Mouse (Mus musculus) CH12.LX (cell line): ENCODE measurements at regions not wholly inside any gene's neighbourhood (a gene's known extent, or its start where the extent isn't known, plus 50 kb on each side); places are given as distances from the start of the nearest gene placed in this dataset.

Experiments used
- DNase-seq: peaks from one replicate; pipeline ENCODE4 v3.0.0-alpha.2; 2013; ENCODE audit errors: extremely low read depth
- H3K27ac ChIP-seq: 2 replicates; pipeline ENCODE4 v1.5.1; 2012; ENCODE audit warnings: low read depth, mild to moderate bottlenecking, control low read depth, moderate library complexity; ENCODE audit not compliant: insufficient read depth
- H3K27me3 ChIP-seq: replicated peaks from 2 replicates; pipeline ENCODE3; 2012; ENCODE audit warnings: inconsistent platforms
- H3K36me3 ChIP-seq, 2 experiments: replicated peaks in 1 of 2; 2 replicates each; pipeline versions ENCODE3 to v1.6.1; 2012; ENCODE audit warnings: inconsistent platforms in 1 of 2, low read length in 1 of 2, mild to moderate bottlenecking in 1 of 2, mixed read lengths in 1 of 2, moderate library complexity in 1 of 2; ENCODE audit not compliant: control insufficient read depth in 1 of 2, insufficient read depth in 1 of 2
- H3K4me1 ChIP-seq, 2 experiments: 2 replicates each; pipeline ENCODE4 v1.6.1; 2012; ENCODE audit warnings: inconsistent platforms in 1 of 2, moderate library complexity in 1 of 2; ENCODE audit not compliant: insufficient read depth in 2 of 2, control insufficient read depth in 1 of 2
- H3K4me2 ChIP-seq: 2 replicates; pipeline ENCODE4 v1.6.1; 2012; ENCODE audit warnings: low read depth, mild to moderate bottlenecking, control low read depth; ENCODE audit not compliant: poor library complexity, insufficient read depth, severe bottlenecking
- H3K4me3 ChIP-seq, 3 experiments: fragments of 150-350 bp in 1 of 3; sonication (generic) in 1 of 3; replicated peaks in 1 of 3; 2 replicates each; pipeline versions ENCODE3 to v1.5.1; 2011 to 2012; ENCODE audit warnings: low read depth in 2 of 3, low read length in 2 of 3, mild to moderate bottlenecking in 2 of 3, moderate library complexity in 2 of 3, control low read depth in 1 of 3, improper control_type of control experiment in 1 of 3, inconsistent platforms in 1 of 3, mixed read lengths in 1 of 3; ENCODE audit not compliant: poor library complexity in 1 of 3
- H3K79me2 ChIP-seq: replicated peaks from 2 replicates; pipeline ENCODE4 v1.6.1; 2012; ENCODE audit warnings: mild to moderate bottlenecking, moderate library complexity; ENCODE audit not compliant: control insufficient read depth, poor library complexity, insufficient read depth, severe bottlenecking; ENCODE audit errors: extremely low read depth
- H3K9ac ChIP-seq: 2 replicates; pipeline ENCODE4 v1.6.1; 2012; ENCODE audit warnings: low read depth, mild to moderate bottlenecking, control low read depth, moderate library complexity; ENCODE audit not compliant: insufficient read depth
- H3K9me3 ChIP-seq: replicated peaks from 2 replicates; pipeline ENCODE3; 2012; ENCODE audit warnings: low read length, inconsistent platforms, mixed read lengths
- CHD1 ChIP-seq: IDR thresholded peaks from 2 replicates; pipeline ENCODE4 v1.6.1; 2012; ENCODE audit warnings: low read depth, low read length, improper control_type of control experiment, inconsistent platforms
- CHD2 ChIP-seq: IDR thresholded peaks from 2 replicates; pipeline ENCODE4 v1.6.1; 2011; ENCODE audit warnings: low read length, improper control_type of control experiment
- CTCF ChIP-seq, 2 experiments: IDR thresholded peaks in 1 of 2; conservative IDR thresholded peaks in 1 of 2; 2 replicates each; pipeline ENCODE4 v1.5.1; 2011 to 2012; ENCODE audit warnings: low read depth in 2 of 2, low read length in 2 of 2, improper control_type of control experiment in 1 of 2, inconsistent platforms in 1 of 2, mild to moderate bottlenecking in 1 of 2, moderate library complexity in 1 of 2
- E2F4 ChIP-seq: IDR thresholded peaks from 2 replicates; pipeline ENCODE4 v1.6.1; 2011; ENCODE audit warnings: low read depth, low read length, improper control_type of control experiment; ENCODE audit not compliant: insufficient replicate concordance
- ELF1 ChIP-seq: IDR thresholded peaks from 2 replicates; pipeline ENCODE4 v1.6.1; 2014; ENCODE audit warnings: low read depth, mild to moderate bottlenecking, inconsistent platforms, low read length, improper control_type of control experiment
- ETS1 ChIP-seq: conservative IDR thresholded peaks from 2 replicates; pipeline ENCODE4 v1.6.1; 2012; ENCODE audit warnings: low read depth, mild to moderate bottlenecking, inconsistent platforms, low read length, improper control_type of control experiment, moderate library complexity
- GABPA ChIP-seq: IDR thresholded peaks from 2 replicates; pipeline ENCODE4 v1.6.1; 2012; ENCODE audit warnings: low read depth, low read length, improper control_type of control experiment, inconsistent platforms; ENCODE audit not compliant: insufficient replicate concordance
- JUN ChIP-seq: IDR thresholded peaks from 2 replicates; pipeline ENCODE4 v1.6.1; 2011; ENCODE audit warnings: low read depth, mild to moderate bottlenecking, low read length, improper control_type of control experiment, moderate library complexity; ENCODE audit not compliant: insufficient read depth
- JUND ChIP-seq: conservative IDR thresholded peaks from 2 replicates; pipeline ENCODE4 v1.6.1; 2011; ENCODE audit warnings: low read depth, low read length, improper control_type of control experiment
- MAFK ChIP-seq: IDR thresholded peaks from 2 replicates; pipeline ENCODE4 v1.6.1; 2011; ENCODE audit warnings: low read length, improper control_type of control experiment; ENCODE audit not compliant: insufficient replicate concordance
- MAZ ChIP-seq: IDR thresholded peaks from 2 replicates; pipeline ENCODE4 v1.6.1; 2012; ENCODE audit warnings: low read depth, mild to moderate bottlenecking, inconsistent platforms, low read length, improper control_type of control experiment, moderate library complexity
- MEF2A ChIP-seq: IDR thresholded peaks from 2 replicates; pipeline ENCODE4 v1.6.1; 2014; ENCODE audit warnings: low read depth, mild to moderate bottlenecking, inconsistent platforms, low read length, improper control_type of control experiment, borderline replicate concordance
- MXI1 ChIP-seq: IDR thresholded peaks from 2 replicates; pipeline ENCODE4 v1.6.1; 2011; ENCODE audit warnings: mild to moderate bottlenecking, low read depth, low read length, improper control_type of control experiment
- NRF1 ChIP-seq: IDR thresholded peaks from 2 replicates; pipeline ENCODE4 v1.6.1; 2014; ENCODE audit warnings: low read depth, mild to moderate bottlenecking, inconsistent platforms, low read length, improper control_type of control experiment, moderate library complexity
- PAX5 ChIP-seq: IDR thresholded peaks from 2 replicates; pipeline ENCODE4 v1.6.1; 2012; ENCODE audit warnings: low read length, inconsistent platforms, mixed read lengths
- POLR2A ChIP-seq: IDR thresholded peaks from 2 replicates; pipeline ENCODE4 v1.6.1; 2011; ENCODE audit warnings: low read depth, mild to moderate bottlenecking, improper control_type of control experiment, low read length
- POLR2AphosphoS2 ChIP-seq: IDR thresholded peaks from 2 replicates; pipeline ENCODE4 v1.6.1; 2011; ENCODE audit warnings: low read depth, low read length, improper control_type of control experiment
- TBP ChIP-seq: conservative IDR thresholded peaks from 2 replicates; pipeline ENCODE4 v1.6.1; 2011; ENCODE audit warnings: low read depth, low read length, improper control_type of control experiment
- UBTF ChIP-seq: IDR thresholded peaks from 2 replicates; pipeline ENCODE4 v1.6.1; 2012; ENCODE audit warnings: low read depth, mild to moderate bottlenecking, inconsistent platforms, low read length, improper control_type of control experiment, moderate library complexity
- USF2 ChIP-seq: conservative IDR thresholded peaks from 2 replicates; pipeline ENCODE4 v1.6.1; 2011; ENCODE audit warnings: low read depth, low read length, improper control_type of control experiment
- ZNF384 ChIP-seq: IDR thresholded peaks from 2 replicates; pipeline ENCODE4 v1.6.1; 2012; ENCODE audit warnings: low read depth, low read length, improper control_type of control experiment, inconsistent platforms
- dilution Hi-C: fragments of 300-500 bp; cut with MboI; formaldehyde crosslinking; loops from 2 replicates; pipeline ENCODE4 v1.14.3; 2020; ENCODE audit warnings: low sequenced_read_pairs; ENCODE audit not compliant: extremely low pct_unique_long_range_greater_than_20kb, extremely low pct_ligation_motif_present
- in situ Hi-C: fragments of 300-500 bp; cut with MboI; formaldehyde crosslinking; loops from 3 replicates; pipeline ENCODE4 v1.14.3; 2019; ENCODE audit warnings: low sequenced_read_pairs, low pct_ligation_motif_present, low pct_unique_long_range_greater_than_20kb, mixed read lengths

DNA sequence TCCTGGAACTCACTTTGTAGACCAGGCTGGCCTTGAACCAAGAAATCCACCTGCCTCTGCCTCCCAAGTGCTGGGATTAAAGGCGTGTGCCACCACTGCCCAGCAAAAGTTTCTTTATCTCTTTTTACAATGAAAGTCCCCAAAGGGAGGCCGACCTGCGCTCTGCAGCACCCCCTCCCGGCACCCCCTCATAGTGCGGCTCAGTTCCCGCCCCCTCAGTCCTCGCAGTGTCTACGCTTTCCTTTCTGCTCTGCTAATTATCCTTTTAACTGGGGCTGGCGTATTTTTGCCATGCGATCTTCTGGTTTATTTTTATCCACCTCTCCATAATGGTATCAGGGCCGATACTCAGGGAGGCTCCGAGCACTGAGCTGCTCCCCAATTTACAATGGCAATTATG lies 123.0 kb downstream of the Nectin1 start:
- TF ChIP-seq NRF1 (no peak), E2F4 (no peak), TBP (no peak), ZNF384 (no peak), CHD2 (no peak), MXI1 (no peak), CTCF (conservative IDR thresholded peaks at IDR 0.05 in 1 of 2, IDR thresholded peaks at IDR 0.05 in 1 of 2; ENCODE audit: low read depth in 2 of 2, low read length in 2 of 2) (peak in 1 of 2 experiments; percentile 35; a peak in 2 of 4 replicates)
- peaks cover 2% of the 10 kb centered on the region for H3K9me3 ChIP-seq
- H3K9ac ChIP-seq, result no peak overlapping the region
- dilution Hi-C loops (no loop called here), in situ Hi-C loops (no loop called here)
- no peak overlapping the region for H3K4me3 ChIP-seq
- peaks cover 80% of the 10 kb centered on the region for H3K27me3 ChIP-seq
- no peaks in the 10 kb centered on the region; a peak in 1 of 4 replicates for H3K4me1 ChIP-seq
- no peak overlapping the region for H3K4me2 ChIP-seq
- no peaks in the 10 kb centered on the region for H3K36me3 ChIP-seq
- no peaks in the 10 kb centered on the region for H3K79me2 ChIP-seq
- no peak overlapping the region for H3K27ac ChIP-seq
- DNase-seq, result no peak

DNA sequence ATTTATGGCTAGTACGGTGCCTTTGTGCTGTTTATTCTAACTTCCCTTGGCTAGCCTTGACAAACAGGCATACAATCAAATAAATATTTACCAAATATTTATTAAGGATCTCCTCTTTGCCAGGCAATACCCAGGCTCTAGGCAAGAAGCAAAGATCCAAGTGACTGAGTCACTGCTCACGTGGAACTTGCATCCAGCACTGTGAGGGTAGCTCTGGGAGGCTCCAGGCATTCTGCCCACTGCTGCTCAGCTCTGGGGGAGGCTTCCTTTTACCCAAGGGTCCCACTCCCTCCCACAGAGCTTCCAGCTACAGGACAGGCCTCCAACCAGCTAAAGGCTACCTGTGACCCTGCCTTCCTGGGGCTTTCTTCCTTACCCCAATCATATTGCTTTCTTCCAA lies 130.1 kb downstream of the Nectin1 start:
- Histone ChIP-seq H3K36me3 (no peaks in the 10 kb centered on the region), H3K4me3 (no peak overlapping the region), H3K27me3 (peaks cover 83% of the 10 kb centered on the region), H3K27ac (no peak overlapping the region), H3K4me1 (no peaks in the 10 kb centered on the region), H3K79me2 (no peaks in the 10 kb centered on the region), H3K9me3 (peaks cover 2% of the 10 kb centered on the region), H3K9ac (no peak overlapping the region), H3K4me2 (no peak overlapping the region)
- in situ Hi-C loops (no loop called here), dilution Hi-C loops (no loop called here)
- TF ChIP-seq MAFK (no peak), CHD1 (no peak), GABPA (no peak), ELF1 (no peak), ETS1 (no peak), CTCF (conservative IDR thresholded peaks at IDR 0.05 in 1 of 2, IDR thresholded peaks at IDR 0.05 in 1 of 2; ENCODE audit: low read depth in 2 of 2, low read length in 2 of 2) (no peak), CHD2 (no peak), PAX5 (no peak), MAZ (no peak), USF2 (no peak), MEF2A (no peak), POLR2AphosphoS2 (no peak), NRF1 (no peak), JUND (no peak), JUN (no peak), POLR2A (no peak), UBTF (no peak)
- DNase-seq, result no peak
